Mouse (Mus musculus): ENCODE results near the gene Scmh1. TPM values are rescaled to one million over a fixed set of nuclear protein-coding genes. Genes with fewer than 3 reads are reported as not detected.

The Scmh1 gene
- polyA plus RNA-seq (2015; fragmentation: Nextera tagmentation; extraction: Ambion mirVana) = 12.3 and 12.8 TPM in 2 replicates

GRCm38 (mm10) chr4:120405144-120405805 lies at the start of gene Scmh1:
Gene Scmh1 (plus strand): TSS chr4:120405281.
- peaks cover 55% of the 10 kb centered on the region for H3K4me1 ChIP-seq (replicated peaks)
- peak; percentile 76 for ATAC-seq (ENCODE audit: insufficient read depth)
- H3K4me2 ChIP-seq = peak within 1 kb of the TSS; percentile 85
- WGBS (ENCODE audit: insufficient replicate concordance) = under 1% methylated on average over 77 of the region's 102 CpGs
- no peaks in the 10 kb centered on the region for H3K36me3 ChIP-seq (replicated peaks)
- H3K27me3 ChIP-seq = no peaks in the 10 kb centered on the region
- peak within 1 kb of the TSS; percentile 89 for H3K27ac ChIP-seq (replicated peaks)
- peak within 1 kb of the TSS; percentile 98 for H3K4me3 ChIP-seq (replicated peaks)
- no peaks in the 10 kb centered on the region for H3K9me3 ChIP-seq (replicated peaks)
- peak within 1 kb of the TSS; percentile 92 for H3K9ac ChIP-seq

- no peak for ATAC-seq (ENCODE audit: insufficient read depth)
- 16% methylated on average over 8 of the region's 8 CpGs for WGBS (ENCODE audit: insufficient replicate concordance)
- peaks cover 10% of the 10 kb centered on the region; the same call in 1 of the 2 replicates for H3K27me3 ChIP-seq
- no peak overlapping the region for H3K9ac ChIP-seq
- no peaks in the 10 kb centered on the region for H3K9me3 ChIP-seq (replicated peaks)
- no peaks in the 10 kb centered on the region for H3K36me3 ChIP-seq (replicated peaks)
- no peaks in the 10 kb centered on the region for H3K4me1 ChIP-seq (replicated peaks)
- H3K4me3 ChIP-seq (replicated peaks) = no peak overlapping the region
- H3K4me2 ChIP-seq = no peak overlapping the region
- no peak overlapping the region for H3K27ac ChIP-seq (replicated peaks)
Measured at GRCm38 (mm10) chr4:120360011-120360521, 45.0 kb upstream of the Scmh1 start.

GRCm38 (mm10) chr4:120364729-120365128 lies 40.4 kb upstream of the Scmh1 start:
- no peak overlapping the region for H3K27ac ChIP-seq (replicated peaks)
- no peaks in the 10 kb centered on the region for H3K36me3 ChIP-seq (replicated peaks)
- H3K4me2 ChIP-seq = no peak overlapping the region
- 0 out of 2 replicates have a peak, but pooled peaks cover 3% of the 10 kb centered on the region for H3K4me1 ChIP-seq (replicated peaks)
- peaks cover 8% of the 10 kb centered on the region for H3K27me3 ChIP-seq
- 4% methylated on average over 3 of the region's 3 CpGs for WGBS (ENCODE audit: insufficient replicate concordance)
- no peaks in the 10 kb centered on the region for H3K9me3 ChIP-seq (replicated peaks)
- H3K9ac ChIP-seq = no peak overlapping the region
- no peak for ATAC-seq (ENCODE audit: insufficient read depth)
- no peak overlapping the region for H3K4me3 ChIP-seq (replicated peaks)

GRCm38 (mm10) chr4:120365456-120365855 lies 39.6 kb upstream of the Scmh1 start:
- Histone ChIP-seq H3K27me3 (peaks cover 2% of the 10 kb centered on the region), H3K9ac (no peak overlapping the region), H3K27ac (replicated peaks) (no peak overlapping the region), H3K36me3 (replicated peaks) (no peaks in the 10 kb centered on the region), H3K4me2 (no peak overlapping the region), H3K9me3 (replicated peaks) (no peaks in the 10 kb centered on the region), H3K4me1 (replicated peaks) (0 out of 2 replicates have a peak, but pooled peaks cover 3% of the 10 kb centered on the region), H3K4me3 (replicated peaks) (no peak overlapping the region)
- no peak for ATAC-seq (ENCODE audit: insufficient read depth)
- 26% methylated on average over 5 of the region's 5 CpGs for WGBS (ENCODE audit: insufficient replicate concordance)

GRCm38 (mm10) chr4:120368031-120368430 lies 37.0 kb upstream of the Scmh1 start:
- Histone ChIP-seq H3K27me3 (no peaks in the 10 kb centered on the region; the same call in 1 of the 2 replicates), H3K4me3 (replicated peaks) (no peak overlapping the region), H3K27ac (replicated peaks) (no peak overlapping the region), H3K9me3 (replicated peaks) (no peaks in the 10 kb centered on the region), H3K9ac (no peak overlapping the region), H3K36me3 (replicated peaks) (no peaks in the 10 kb centered on the region), H3K4me1 (replicated peaks) (0 out of 2 replicates have a peak, but pooled peaks cover 3% of the 10 kb centered on the region), H3K4me2 (no peak overlapping the region)
- WGBS (ENCODE audit: insufficient replicate concordance) = 48% methylated on average over 2 of the region's 2 CpGs
- ATAC-seq (ENCODE audit: insufficient read depth) = 0 out of 2 replicates have a peak, but pooled peaks have one; percentile 15

- H3K4me3 ChIP-seq (replicated peaks) = no peak overlapping the region
- ATAC-seq (ENCODE audit: insufficient read depth) = no peak
Measured at GRCm38 (mm10) chr4:120368663-120369062, 36.4 kb upstream of the Scmh1 start.

GRCm38 (mm10) chr4:120369156-120369555 lies 35.9 kb upstream of the Scmh1 start:
- no peaks in the 10 kb centered on the region; the same call in 1 of the 2 replicates for H3K27me3 ChIP-seq
- H3K4me1 ChIP-seq (replicated peaks) = 0 out of 2 replicates have a peak, but pooled peaks cover 3% of the 10 kb centered on the region
- ATAC-seq (ENCODE audit: insufficient read depth) = no peak
- H3K4me3 ChIP-seq (replicated peaks) = no peak overlapping the region
- 31% methylated on average over 2 of the region's 2 CpGs for WGBS (ENCODE audit: insufficient replicate concordance)
- H3K9me3 ChIP-seq (replicated peaks) = no peaks in the 10 kb centered on the region
- no peak overlapping the region for H3K27ac ChIP-seq (replicated peaks)
- no peak overlapping the region for H3K9ac ChIP-seq
- H3K36me3 ChIP-seq (replicated peaks) = no peaks in the 10 kb centered on the region
- no peak overlapping the region for H3K4me2 ChIP-seq

More at GRCm38 (mm10) chr4:120368663-120369062, 36.4 kb upstream of the Scmh1 start:
- 5% methylated on average over 4 of the region's 4 CpGs for WGBS (ENCODE audit: insufficient replicate concordance)
- no peaks in the 10 kb centered on the region for H3K36me3 ChIP-seq (replicated peaks)
- no peak overlapping the region for H3K9ac ChIP-seq
- H3K27me3 ChIP-seq = no peaks in the 10 kb centered on the region; the same call in 1 of the 2 replicates
- H3K4me2 ChIP-seq = no peak overlapping the region
- H3K9me3 ChIP-seq (replicated peaks) = no peaks in the 10 kb centered on the region
- no peak overlapping the region for H3K27ac ChIP-seq (replicated peaks)
- 0 out of 2 replicates have a peak, but pooled peaks cover 3% of the 10 kb centered on the region for H3K4me1 ChIP-seq (replicated peaks)

- H3K9me3 ChIP-seq (replicated peaks) = no peaks in the 10 kb centered on the region
- H3K4me3 ChIP-seq (replicated peaks) = no peak overlapping the region
- 51% methylated on average over 10 of the region's 10 CpGs for WGBS (ENCODE audit: insufficient replicate concordance)
- H3K27ac ChIP-seq (replicated peaks) = no peak overlapping the region
- H3K27me3 ChIP-seq = no peaks in the 10 kb centered on the region; the same call in 1 of the 2 replicates
- no peaks in the 10 kb centered on the region for H3K36me3 ChIP-seq (replicated peaks)
- 0 out of 2 replicates have a peak, but pooled peaks cover 3% of the 10 kb centered on the region for H3K4me1 ChIP-seq (replicated peaks)
- H3K4me2 ChIP-seq = no peak overlapping the region
- ATAC-seq (ENCODE audit: insufficient read depth) = no peak
- no peak overlapping the region for H3K9ac ChIP-seq
Measured at GRCm38 (mm10) chr4:120369861-120370366, 35.2 kb upstream of the Scmh1 start.

GRCm38 (mm10) chr4:120372838-120373237 lies 32.2 kb upstream of the Scmh1 start:
- 0 out of 2 replicates have a peak, but pooled peaks cover 3% of the 10 kb centered on the region for H3K4me1 ChIP-seq (replicated peaks)
- peaks cover 4% of the 10 kb centered on the region; the same call in 1 of the 2 replicates for H3K27me3 ChIP-seq
- no peak for ATAC-seq (ENCODE audit: insufficient read depth)
- H3K9me3 ChIP-seq (replicated peaks) = no peaks in the 10 kb centered on the region
- no peak overlapping the region for H3K4me2 ChIP-seq
- H3K36me3 ChIP-seq (replicated peaks) = no peaks in the 10 kb centered on the region
- H3K9ac ChIP-seq = no peak overlapping the region
- WGBS (ENCODE audit: insufficient replicate concordance) = 60% methylated on average over 3 of the region's 3 CpGs
- no peak overlapping the region for H3K27ac ChIP-seq (replicated peaks)
- H3K4me3 ChIP-seq (replicated peaks) = no peak overlapping the region

- WGBS (ENCODE audit: insufficient replicate concordance) = 20% methylated on average over 4 of the region's 4 CpGs
- 0 out of 2 replicates have a peak, but pooled peaks cover 1% of the 10 kb centered on the region for H3K4me1 ChIP-seq (replicated peaks)
Measured at GRCm38 (mm10) chr4:120373813-120374212, 31.3 kb upstream of the Scmh1 start.

GRCm38 (mm10) chr4:120380811-120381391 lies 24.2 kb upstream of the Scmh1 start:
- Histone ChIP-seq H3K4me2 (peak overlapping the region; percentile 34; the same call in 1 of the 2 replicates), H3K9me3 (replicated peaks) (no peaks in the 10 kb centered on the region), H3K9ac (no peak overlapping the region), H3K36me3 (replicated peaks) (no peaks in the 10 kb centered on the region), H3K4me1 (replicated peaks) (no peaks in the 10 kb centered on the region), H3K27ac (replicated peaks) (no peak overlapping the region), H3K27me3 (peaks cover 10% of the 10 kb centered on the region; the same call in 1 of the 2 replicates), H3K4me3 (replicated peaks) (no peak overlapping the region)
- WGBS (ENCODE audit: insufficient replicate concordance) = 11% methylated on average over 7 of the region's 7 CpGs
- peak; percentile 28; the same call in 1 of the 2 replicates for ATAC-seq (ENCODE audit: insufficient read depth)

More at GRCm38 (mm10) chr4:120373813-120374212, 31.3 kb upstream of the Scmh1 start:
- H3K9me3 ChIP-seq (replicated peaks) = no peaks in the 10 kb centered on the region
- peaks cover 10% of the 10 kb centered on the region; the same call in 1 of the 2 replicates for H3K27me3 ChIP-seq
- H3K27ac ChIP-seq (replicated peaks) = no peak overlapping the region
- ATAC-seq (ENCODE audit: insufficient read depth) = no peak
- no peak overlapping the region for H3K4me3 ChIP-seq (replicated peaks)
- no peak overlapping the region for H3K4me2 ChIP-seq
- H3K36me3 ChIP-seq (replicated peaks) = no peaks in the 10 kb centered on the region
- H3K9ac ChIP-seq = no peak overlapping the region

All from liver, embryonic 15.5 days (tissue).